ENCODE assay signal across 8 mouse cellular contexts in the genomic region with DNA sequence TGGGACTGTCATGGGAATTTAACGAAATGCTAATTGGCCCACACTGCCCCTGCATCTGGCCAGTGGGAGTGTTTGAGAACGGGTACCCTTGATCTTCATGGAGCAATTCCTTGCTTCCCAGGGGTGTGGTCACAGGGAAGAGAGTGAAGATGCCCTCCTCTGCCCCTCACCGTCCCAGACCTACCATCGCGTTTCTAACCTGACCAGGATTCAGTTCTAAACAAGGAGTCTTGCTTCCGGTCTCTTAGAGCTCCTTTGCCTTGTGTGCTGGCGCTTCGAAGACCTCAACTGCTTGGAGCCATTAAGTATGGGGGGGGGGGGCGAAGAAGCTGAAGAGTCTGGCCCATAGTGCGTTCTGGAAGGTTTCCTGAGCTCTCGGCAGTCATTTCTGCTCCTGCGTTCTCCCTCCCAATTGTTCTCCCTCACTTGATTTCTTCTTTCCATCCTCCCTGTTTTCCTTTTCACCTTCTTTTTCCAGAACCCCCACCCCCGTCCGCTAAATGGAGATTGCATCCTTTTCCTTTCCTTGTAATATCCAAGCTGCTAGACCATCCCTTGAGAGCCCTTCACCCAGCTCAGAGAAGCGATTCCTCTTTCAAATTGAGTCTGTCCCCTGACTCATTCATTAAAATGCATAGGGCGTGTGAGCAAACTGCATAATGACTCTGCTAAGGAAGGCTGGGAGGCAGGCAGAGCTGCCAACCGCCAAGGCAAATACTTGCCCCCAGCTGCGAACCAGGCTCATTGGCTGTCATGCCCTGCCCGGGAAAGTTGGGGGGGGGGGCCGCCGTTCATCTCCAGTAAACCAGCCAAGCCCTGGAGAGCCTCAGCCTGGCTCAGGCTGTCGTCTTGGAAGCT. TPM values are rescaled to one million over a fixed set of nuclear protein-coding genes. Genes with fewer than 3 reads are reported as not detected.
DNase-seq lines count a peak whose midpoint lies in the region; ATAC-seq and TF ChIP-seq lines count a peak whose summit lies in the region.

No protein-coding gene starts in this region.

- CTCF ChIA-PET in Patski (lab: Charles Lee): interaction anchor here (0.6 to 4.5 kb wide), 6 partner anchors 9 to 199 kb away, joined by 3 to 17 read pairs (median 4); a partner anchor contains a TSS

- DNase-seq in 3134 (ENCODE audit: extremely low read depth, insufficient read length, low spot score) (peak; percentile 65), Patski (ENCODE audit: low read depth, low spot score) (peak; percentile 83)
- peak; percentile 88 for DNase-seq in forebrain, embryonic 11.5 days (ENCODE audit: low spot score)
- peak; percentile 77 for DNase-seq in hindbrain, embryonic 14.5 days (ENCODE audit: low spot score)
- DNase-seq in left cerebral cortex, postnatal 10 days (ENCODE audit: extremely low spot score in 1 of 2, low spot score in 2 of 2): peak; percentile 63 to 66
- no peak for DNase-seq in ovary, adult 18-20 months (ENCODE audit: low spot score)

- in situ Hi-C loops in Patski (cut with MboI; ENCODE audit: low pct_unique_long_range_greater_than_20kb): loop anchor here (5.0 kb wide), 1 partner anchor 33 kb away; no protein-coding TSS in a partner anchor

- H3K27me3 ChIP-seq in Patski: no peaks in the 10 kb centered on the region
- no peaks in the 10 kb centered on the region for H3K27me3 ChIP-seq in forebrain, embryonic 11.5 days (ENCODE audit: control insufficient read depth, insufficient read depth, low read length)
- H3K27me3 ChIP-seq in hindbrain, embryonic 14.5 days (ENCODE audit: control insufficient read depth, insufficient read depth, low read length): no peaks in the 10 kb centered on the region
- no peaks in the 10 kb centered on the region for H3K27me3 ChIP-seq in midbrain, embryonic 16.5 days (ENCODE audit: control insufficient read depth, insufficient read depth, low read depth, low read length)

- no peaks in the 10 kb centered on the region for H3K9me3 ChIP-seq in forebrain, embryonic 11.5 days (ENCODE audit: control insufficient read depth, low read length)
- H3K9me3 ChIP-seq in hindbrain, embryonic 14.5 days (ENCODE audit: control insufficient read depth, low read length): no peaks in the 10 kb centered on the region
- H3K9me3 ChIP-seq in midbrain, embryonic 16.5 days (replicated peaks; ENCODE audit: control insufficient read depth, low read length, poor library complexity, severe bottlenecking): no peaks in the 10 kb centered on the region

- POLR2A ChIA-PET in Patski (lab: Charles Lee): interaction anchor here (0.5 to 2.2 kb wide), 9 partner anchors 8 to 56 kb away, joined by 3 to 6 read pairs (median 4); no protein-coding TSS in a partner anchor

- H3K4me3 ChIP-seq in forebrain, embryonic 11.5 days (ENCODE audit: low read depth, low read length): no peak overlapping the region
- no peak overlapping the region for H3K4me3 ChIP-seq in hindbrain, embryonic 14.5 days (replicated peaks; ENCODE audit: low read length)
- H3K4me3 ChIP-seq in midbrain, embryonic 16.5 days (ENCODE audit: low read depth, low read length): no peak overlapping the region; the same call in 1 of the 2 replicates

- peak overlapping the region; percentile 60 for H3K27ac ChIP-seq in forebrain, embryonic 11.5 days (ENCODE audit: low read depth, low read length)
- peak overlapping the region; percentile 90 for H3K27ac ChIP-seq in hindbrain, embryonic 14.5 days
- peak overlapping the region; percentile 84 for H3K27ac ChIP-seq in midbrain, embryonic 16.5 days (ENCODE audit: low read length)

- intact Hi-C loops in left cerebral cortex, postnatal 10 days (cut with DNase I): loop anchor here (1.0 to 5.0 kb wide), 2 partner anchors 29 to 37 kb away; no protein-coding TSS in a partner anchor

- no peak for TF ChIP-seq CTCF in Patski (IDR thresholded peaks at IDR 0.05)

- H3K36me3 ChIP-seq in forebrain, embryonic 11.5 days (ENCODE audit: control insufficient read depth, insufficient read depth, low read length): no peaks in the 10 kb centered on the region
- H3K36me3 ChIP-seq in hindbrain, embryonic 14.5 days (replicated peaks; ENCODE audit: control insufficient read depth, insufficient read depth): no peaks in the 10 kb centered on the region
- H3K36me3 ChIP-seq in midbrain, embryonic 16.5 days (ENCODE audit: control insufficient read depth, insufficient read depth, low read length): no peaks in the 10 kb centered on the region

- peak overlapping the region; percentile 32; the same call in 1 of the 2 replicates for H3K9ac ChIP-seq in forebrain, embryonic 11.5 days (ENCODE audit: low read length)
- H3K9ac ChIP-seq in hindbrain, embryonic 14.5 days: peak overlapping the region; percentile 45
- no peak overlapping the region; the same call in 1 of the 2 replicates for H3K9ac ChIP-seq in midbrain, embryonic 16.5 days (ENCODE audit: low read depth, low read length)

- 10% methylated on average over 21 of the region's 22 CpGs for WGBS in forebrain, embryonic 11.5 days
- 4% methylated on average over 22 of the region's 22 CpGs for WGBS in hindbrain, embryonic 14.5 days
- WGBS in midbrain, embryonic 16.5 days: 4% methylated on average over 22 of the region's 22 CpGs

- H3K4me2 ChIP-seq in forebrain, embryonic 11.5 days (ENCODE audit: low read depth, low read length, severe bottlenecking): peak overlapping the region; percentile 29; the same call in 1 of the 2 replicates
- peak overlapping the region; percentile 36 for H3K4me2 ChIP-seq in hindbrain, embryonic 14.5 days (replicated peaks)
- H3K4me2 ChIP-seq in midbrain, embryonic 16.5 days (ENCODE audit: low read length): peak overlapping the region; percentile 45

- ATAC-seq in Patski: peak; percentile 88
- peak; percentile 91 for ATAC-seq in forebrain, embryonic 11.5 days (replicated peaks; ENCODE audit: low FRiP score)
- peak; percentile 88 for ATAC-seq in hindbrain, embryonic 14.5 days (ENCODE audit: low FRiP score)
- peak; percentile 82 for ATAC-seq in midbrain, embryonic 16.5 days
- no peak for ATAC-seq in inflammation-experienced regulatory T-cells, adult 6 months

- H3K4me1 ChIP-seq in forebrain, embryonic 11.5 days (replicated peaks; ENCODE audit: control insufficient read depth, insufficient read depth, low read length): peaks cover 23% of the 10 kb centered on the region
- peaks cover 37% of the 10 kb centered on the region for H3K4me1 ChIP-seq in hindbrain, embryonic 14.5 days (replicated peaks; ENCODE audit: control insufficient read depth, insufficient read depth, low read length)
- H3K4me1 ChIP-seq in midbrain, embryonic 16.5 days (ENCODE audit: control insufficient read depth, insufficient read depth, low read length): peaks cover 19% of the 10 kb centered on the region

RNA-seq across cellular contexts. Expression of a gene that starts 42.0 kb away (rescaled TPM):
- polyA plus RNA-seq in Patski (2021): 63.7 TPM
- polyA plus RNA-seq in forebrain, embryonic 11.5 days (2014; fragmentation: Nextera tagmentation; extraction: Ambion mirVana): 47.7 and 52.0 TPM in 2 replicates
- polyA plus RNA-seq in hindbrain, embryonic 14.5 days (2014; fragmentation: Nextera tagmentation; extraction: Ambion mirVana): 99.2 and 103 TPM in 2 replicates
- total RNA-seq in left cerebral cortex, postnatal 10 days (2021): 100 to 1,000 TPM in 1 of 2 experiments, 10 to 100 TPM in 1; 97.6 to 104 TPM
- polyA plus RNA-seq in midbrain, embryonic 16.5 days (2015; fragmentation: Nextera tagmentation; extraction: Ambion mirVana): 68.4 and 80.2 TPM in 2 replicates
- polyA plus RNA-seq in inflammation-experienced regulatory T-cells, adult 6 months (2017; shearing (Covaris generic)): 100 to 1,000 TPM in 2 of 3 experiments, 10 to 100 TPM in 1; 77.2 to 213 (median 144) TPM

RNA-seq across cellular contexts. Expression of a gene that starts 53.0 kb away (rescaled TPM):
- polyA plus RNA-seq in Patski (2021): 0.51 TPM
- polyA plus RNA-seq in forebrain, embryonic 11.5 days (2014; fragmentation: Nextera tagmentation; extraction: Ambion mirVana): not detected in 2 replicates
- 2.6 and 2.7 TPM in 2 replicates for polyA plus RNA-seq in hindbrain, embryonic 14.5 days (2014; fragmentation: Nextera tagmentation; extraction: Ambion mirVana)
- under 1 TPM; 0.47 to 0.73 TPM for total RNA-seq in left cerebral cortex, postnatal 10 days (2021)
- 1.2 and 1.8 TPM in 2 replicates for polyA plus RNA-seq in midbrain, embryonic 16.5 days (2015; fragmentation: Nextera tagmentation; extraction: Ambion mirVana)
- not detected for polyA plus RNA-seq in inflammation-experienced regulatory T-cells, adult 6 months (2017; shearing (Covaris generic))
